Mouse (Mus musculus): Measurements from ENCODE around the gene Adipor1. TPM values are rescaled to one million over a fixed set of nuclear protein-coding genes. Genes with fewer than 3 reads are reported as not detected.
A peak's percentile ranks its signal among the peaks of the same experiment; 100 is the strongest.

Adipor1 gene
- polyA plus RNA-seq, 1 experiment from 2014 or later = 87.0 TPM

GRCm38 (mm10) chr1:134414501-134415167, 544 bp upstream of the Adipor1 start:
- peak overlapping the region; percentile 77 for H3K4me2 ChIP-seq (ENCODE audit: low read length)
- H3K9me3 ChIP-seq (ENCODE audit: control insufficient read depth, low read length) = no peaks in the 10 kb centered on the region
- H3K4me3 ChIP-seq (ENCODE audit: low read length) = peak overlapping the region; percentile 63
- H3K36me3 ChIP-seq (ENCODE audit: control insufficient read depth, insufficient read depth, low read length) = no peaks in the 10 kb centered on the region; the same call in 1 of the 2 replicates
- ATAC-seq = peak; percentile 57
- H3K27me3 ChIP-seq (replicated peaks; ENCODE audit: control insufficient read depth, insufficient read depth, low read length) = no peaks in the 10 kb centered on the region
- H3K4me1 ChIP-seq (ENCODE audit: control insufficient read depth, insufficient read depth, low read depth, low read length) = peaks cover 23% of the 10 kb centered on the region
- peak overlapping the region; percentile 94 for H3K27ac ChIP-seq (ENCODE audit: low read depth, low read length)
- 14% methylated on average over 11 of the region's 11 CpGs for WGBS
- peak overlapping the region; percentile 58 for H3K9ac ChIP-seq (ENCODE audit: low read depth, low read length)

- H3K9me3 ChIP-seq (ENCODE audit: control insufficient read depth, low read length) = no peaks in the 10 kb centered on the region
- H3K9ac ChIP-seq (ENCODE audit: low read depth, low read length) = no peak overlapping the region
- H3K27me3 ChIP-seq (replicated peaks; ENCODE audit: control insufficient read depth, insufficient read depth, low read length) = no peaks in the 10 kb centered on the region
- WGBS = 69% methylated on average over 2 of the region's 2 CpGs
- H3K4me1 ChIP-seq (ENCODE audit: control insufficient read depth, insufficient read depth, low read depth, low read length) = peaks cover 23% of the 10 kb centered on the region
- H3K36me3 ChIP-seq (ENCODE audit: control insufficient read depth, insufficient read depth, low read length) = no peaks in the 10 kb centered on the region; the same call in 1 of the 2 replicates
- no peak for ATAC-seq
- H3K27ac ChIP-seq (ENCODE audit: low read depth, low read length) = no peak overlapping the region
- H3K4me3 ChIP-seq (ENCODE audit: low read length) = no peak overlapping the region
- H3K4me2 ChIP-seq (ENCODE audit: low read length) = no peak overlapping the region
Observed at GRCm38 (mm10) chr1:134418414-134418975, 3.3 kb downstream of the Adipor1 start.

- Histone ChIP-seq H3K4me3 (ENCODE audit: low read length) (no peak overlapping the region), H3K27me3 (replicated peaks; ENCODE audit: control insufficient read depth, insufficient read depth, low read length) (no peaks in the 10 kb centered on the region), H3K9me3 (ENCODE audit: control insufficient read depth, low read length) (no peaks in the 10 kb centered on the region), H3K27ac (ENCODE audit: low read depth, low read length) (no peak overlapping the region), H3K4me1 (ENCODE audit: control insufficient read depth, insufficient read depth, low read depth, low read length) (peaks cover 22% of the 10 kb centered on the region), H3K36me3 (ENCODE audit: control insufficient read depth, insufficient read depth, low read length) (no peaks in the 10 kb centered on the region; the same call in 1 of the 2 replicates), H3K4me2 (ENCODE audit: low read length) (no peak overlapping the region), H3K9ac (ENCODE audit: low read depth, low read length) (no peak overlapping the region)
- no peak for ATAC-seq
- WGBS = 77% methylated on average over 1 of the region's 1 CpGs
Observed at GRCm38 (mm10) chr1:134419176-134419575, 4.0 kb downstream of the Adipor1 start.

GRCm38 (mm10) chr1:134419751-134420458, 4.7 kb downstream of the Adipor1 start:
- WGBS = 53% methylated on average over 5 of the region's 5 CpGs
- H3K9ac ChIP-seq (ENCODE audit: low read depth, low read length) = no peak overlapping the region
- no peak overlapping the region for H3K4me2 ChIP-seq (ENCODE audit: low read length)
- no peak overlapping the region for H3K27ac ChIP-seq (ENCODE audit: low read depth, low read length)
- no peaks in the 10 kb centered on the region for H3K9me3 ChIP-seq (ENCODE audit: control insufficient read depth, low read length)
- peaks cover 4% of the 10 kb centered on the region; the same call in 1 of the 2 replicates for H3K36me3 ChIP-seq (ENCODE audit: control insufficient read depth, insufficient read depth, low read length)
- H3K4me3 ChIP-seq (ENCODE audit: low read length) = no peak overlapping the region
- no peaks in the 10 kb centered on the region for H3K27me3 ChIP-seq (replicated peaks; ENCODE audit: control insufficient read depth, insufficient read depth, low read length)
- ATAC-seq = no peak
- H3K4me1 ChIP-seq (ENCODE audit: control insufficient read depth, insufficient read depth, low read depth, low read length) = peaks cover 18% of the 10 kb centered on the region

DNA sequence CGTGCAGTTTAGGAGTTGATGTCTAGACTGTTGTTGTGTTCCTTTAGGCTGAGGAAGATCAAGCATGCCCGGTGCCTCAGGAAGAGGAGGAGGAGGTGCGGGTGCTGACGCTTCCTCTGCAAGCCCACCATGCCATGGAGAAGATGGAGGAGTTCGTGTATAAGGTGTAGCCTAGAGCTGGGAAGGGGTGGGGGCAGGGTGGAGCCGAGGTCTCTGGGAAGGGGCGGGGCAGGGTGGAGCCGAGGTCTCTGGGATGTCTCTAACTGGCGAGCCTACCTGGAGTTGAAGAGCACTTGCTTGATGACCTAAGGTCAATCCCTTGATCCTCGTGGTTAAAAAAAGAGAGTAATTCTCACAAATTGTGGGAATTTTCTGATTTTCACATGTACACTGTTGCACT, 8.7 kb downstream of the Adipor1 start:
- Histone ChIP-seq H3K36me3 (ENCODE audit: control insufficient read depth, insufficient read depth, low read length) (peaks cover 26% of the 10 kb centered on the region), H3K27ac (ENCODE audit: low read depth, low read length) (no peak overlapping the region), H3K4me3 (ENCODE audit: low read length) (no peak overlapping the region), H3K9ac (ENCODE audit: low read depth, low read length) (no peak overlapping the region), H3K9me3 (ENCODE audit: control insufficient read depth, low read length) (no peaks in the 10 kb centered on the region), H3K27me3 (replicated peaks; ENCODE audit: control insufficient read depth, insufficient read depth, low read length) (no peaks in the 10 kb centered on the region), H3K4me2 (ENCODE audit: low read length) (no peak overlapping the region), H3K4me1 (ENCODE audit: control insufficient read depth, insufficient read depth, low read depth, low read length) (no peaks in the 10 kb centered on the region)
- no peak for ATAC-seq
- WGBS = 77% methylated on average over 10 of the region's 10 CpGs

DNA sequence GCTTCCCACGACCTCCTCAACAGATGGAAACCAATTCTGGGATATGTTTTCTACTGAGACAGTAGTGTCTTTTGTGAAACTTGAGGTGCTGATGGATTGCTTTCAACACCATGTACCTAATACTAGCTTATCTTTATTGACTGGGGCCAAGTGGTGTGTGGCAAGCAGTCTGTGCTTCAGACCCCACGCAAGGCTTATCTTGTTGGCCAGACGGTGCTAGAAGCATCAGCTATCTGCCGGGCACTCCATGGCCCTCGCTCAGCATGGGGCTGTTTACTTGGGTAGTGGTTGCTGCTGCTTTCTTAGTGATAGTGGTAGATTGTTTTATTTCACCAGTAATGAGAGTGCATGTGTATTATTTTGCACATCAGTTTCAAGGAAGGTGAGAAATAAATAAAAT, 11.1 kb downstream of the Adipor1 start:
- Histone ChIP-seq H3K4me2 (ENCODE audit: low read length) (no peak overlapping the region), H3K27me3 (replicated peaks; ENCODE audit: control insufficient read depth, insufficient read depth, low read length) (no peaks in the 10 kb centered on the region), H3K27ac (ENCODE audit: low read depth, low read length) (no peak overlapping the region), H3K9ac (ENCODE audit: low read depth, low read length) (no peak overlapping the region), H3K9me3 (ENCODE audit: control insufficient read depth, low read length) (no peaks in the 10 kb centered on the region), H3K4me1 (ENCODE audit: control insufficient read depth, insufficient read depth, low read depth, low read length) (no peaks in the 10 kb centered on the region), H3K4me3 (ENCODE audit: low read length) (no peak overlapping the region), H3K36me3 (ENCODE audit: control insufficient read depth, insufficient read depth, low read length) (peaks cover 37% of the 10 kb centered on the region)
- 92% methylated on average over 5 of the region's 5 CpGs for WGBS
- no peak for ATAC-seq

- no peak for ATAC-seq
- H3K27me3 ChIP-seq (replicated peaks; ENCODE audit: control insufficient read depth, insufficient read depth, low read length) = no peaks in the 10 kb centered on the region
Observed at GRCm38 (mm10) chr1:134433002-134433401, 17.8 kb downstream of the Adipor1 start.

GRCm38 (mm10) chr1:134433473-134433872, 18.3 kb downstream of the Adipor1 start:
- Histone ChIP-seq H3K9ac (ENCODE audit: low read depth, low read length) (no peak overlapping the region), H3K9me3 (ENCODE audit: control insufficient read depth, low read length) (no peaks in the 10 kb centered on the region), H3K36me3 (ENCODE audit: control insufficient read depth, insufficient read depth, low read length) (peaks cover 29% of the 10 kb centered on the region), H3K27ac (ENCODE audit: low read depth, low read length) (no peak overlapping the region), H3K27me3 (replicated peaks; ENCODE audit: control insufficient read depth, insufficient read depth, low read length) (no peaks in the 10 kb centered on the region), H3K4me3 (ENCODE audit: low read length) (no peak overlapping the region), H3K4me2 (ENCODE audit: low read length) (no peak overlapping the region), H3K4me1 (ENCODE audit: control insufficient read depth, insufficient read depth, low read depth, low read length) (no peaks in the 10 kb centered on the region)
- WGBS = 93% methylated on average over 4 of the region's 4 CpGs
- no peak for ATAC-seq

More at GRCm38 (mm10) chr1:134433002-134433401, 17.8 kb downstream of the Adipor1 start:
- Histone ChIP-seq H3K4me3 (ENCODE audit: low read length) (no peak overlapping the region), H3K4me2 (ENCODE audit: low read length) (no peak overlapping the region), H3K9me3 (ENCODE audit: control insufficient read depth, low read length) (no peaks in the 10 kb centered on the region), H3K36me3 (ENCODE audit: control insufficient read depth, insufficient read depth, low read length) (peaks cover 34% of the 10 kb centered on the region), H3K9ac (ENCODE audit: low read depth, low read length) (no peak overlapping the region), H3K4me1 (ENCODE audit: control insufficient read depth, insufficient read depth, low read depth, low read length) (no peaks in the 10 kb centered on the region), H3K27ac (ENCODE audit: low read depth, low read length) (no peak overlapping the region)
- WGBS = 88% methylated on average over 10 of the region's 10 CpGs

DNA sequence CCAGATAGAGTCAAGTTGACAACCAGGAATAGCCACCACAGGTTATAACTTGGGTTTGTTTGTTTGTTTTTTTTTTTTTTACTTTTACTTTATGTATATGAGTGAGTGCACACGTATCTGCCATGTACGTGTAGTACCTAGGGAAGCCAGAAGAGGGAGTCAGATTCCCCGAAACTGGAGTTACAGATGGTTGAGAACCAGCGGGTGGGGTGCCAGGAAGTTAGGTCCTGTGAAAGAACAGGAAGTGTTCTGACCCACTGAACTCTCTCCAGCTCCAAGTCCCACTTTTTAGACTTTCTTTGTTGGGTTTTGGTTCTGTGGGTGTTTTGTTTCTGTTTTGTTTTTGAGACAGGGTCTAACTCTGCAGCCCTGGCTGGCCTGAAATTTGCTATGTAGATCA, 20.2 kb downstream of the Adipor1 start:
- H3K9me3 ChIP-seq (ENCODE audit: control insufficient read depth, low read length) = no peaks in the 10 kb centered on the region
- no peak overlapping the region for H3K27ac ChIP-seq (ENCODE audit: low read depth, low read length)
- H3K27me3 ChIP-seq (replicated peaks; ENCODE audit: control insufficient read depth, insufficient read depth, low read length) = no peaks in the 10 kb centered on the region
- no peaks in the 10 kb centered on the region for H3K4me1 ChIP-seq (ENCODE audit: control insufficient read depth, insufficient read depth, low read depth, low read length)
- ATAC-seq = no peak
- H3K4me3 ChIP-seq (ENCODE audit: low read length) = no peak overlapping the region
- no peak overlapping the region for H3K9ac ChIP-seq (ENCODE audit: low read depth, low read length)
- peaks cover 20% of the 10 kb centered on the region for H3K36me3 ChIP-seq (ENCODE audit: control insufficient read depth, insufficient read depth, low read length)
- WGBS = 19% methylated on average over 4 of the region's 4 CpGs
- no peak overlapping the region for H3K4me2 ChIP-seq (ENCODE audit: low read length)

All from hindbrain, embryonic 16.5 days (tissue).